Mouse (Mus musculus): ENCODE data around the gene G6pdx.

G6pdx gene

GRCm38 (mm10) chrX:74428826-74429276 lies at the start of gene G6pdx:
TSS of gene G6pdx (minus strand) at chrX:74429194.
- DNase-seq, result peak; percentile 93

GRCm38 (mm10) chrX:74452773-74453172 lies 23.8 kb upstream of the G6pdx start:
- no peak for DNase-seq

- no peak for DNase-seq
These were observed 22.3 kb upstream of the G6pdx start for GRCm38 (mm10) chrX:74451157-74451912.

- peak; percentile 67 for DNase-seq
These were observed 362 bp upstream of the G6pdx start for GRCm38 (mm10) chrX:74429290-74429821.

- DNase-seq, result peak; percentile 10
These were observed 708 bp downstream of the G6pdx start for GRCm38 (mm10) chrX:74428146-74428825.

- DNase-seq, result no peak
These were observed 1.9 kb downstream of the G6pdx start for GRCm38 (mm10) chrX:74427116-74427515.

GRCm38 (mm10) chrX:74426256-74426655 lies 2.7 kb downstream of the G6pdx start:
- no peak for DNase-seq

- DNase-seq, result no peak
These were observed 3.8 kb downstream of the G6pdx start for GRCm38 (mm10) chrX:74425195-74425594.

- no peak for DNase-seq
These were observed 4.6 kb downstream of the G6pdx start for GRCm38 (mm10) chrX:74424443-74424842.

- peak; percentile 67 for DNase-seq
These were observed 15.6 kb downstream of the G6pdx start for GRCm38 (mm10) chrX:74413377-74413776.

GRCm38 (mm10) chrX:74408340-74408739 lies 20.7 kb downstream of the G6pdx start:
- no peak for DNase-seq

GRCm38 (mm10) chrX:74400136-74400535 lies 28.9 kb downstream of the G6pdx start:
- DNase-seq, result no peak

- peak; percentile 83 for DNase-seq
These were observed 36.2 kb downstream of the G6pdx start, which contains the start of the genes Fam3a and Ikbkg for GRCm38 (mm10) chrX:74392535-74393443. TSS of gene Fam3a (minus strand) at chrX:74393272. TSS of gene Ikbkg (plus strand) at chrX:74393290.

GRCm38 (mm10) chrX:74388153-74388552 lies 40.8 kb downstream of the G6pdx start:
- DNase-seq, result no peak

GRCm38 (mm10) chrX:74384451-74384850 lies 44.5 kb downstream of the G6pdx start:
- no peak for DNase-seq

- peak; percentile 87 for DNase-seq
These were observed 56.0 kb downstream of the G6pdx start, which contains the start of the genes Ubl4a and Slc10a3 for GRCm38 (mm10) chrX:74372888-74373549. TSS of gene Ubl4a (minus strand) at chrX:74373218. TSS of gene Slc10a3 (minus strand) at chrX:74373349.

- DNase-seq, result peak; percentile 77
These were observed 60.6 kb downstream of the G6pdx start for GRCm38 (mm10) chrX:74368209-74368909.

GRCm38 (mm10) chrX:74367512-74367911 lies 61.5 kb downstream of the G6pdx start:
- DNase-seq, result no peak

Data from thymus, postnatal 4 days (tissue).